ENCODE assay signal across 1 mouse cellular context in genomic region chr6:35133579-35134488, GRCm38 (mm10).
TF ChIP-seq lines count a peak whose summit lies in the region.

Cnot4 (minus strand) TSS chr6:35133724.

TF ChIP-seq in CH12.LX, 34 proteins besides CTCF, POLR2A, EP300 and RAD21 (continued from another document):
- peak; percentile 96 for TF ChIP-seq NRF1 (IDR thresholded peaks at IDR 0.05; ENCODE audit: low read depth, low read length)
- TF ChIP-seq MAZ (IDR thresholded peaks at IDR 0.05; ENCODE audit: low read depth, low read length): peak; percentile 78
- 0 out of 2 replicates have a peak, but pooled peaks have one; percentile 30 for TF ChIP-seq ZNF384 (IDR thresholded peaks at IDR 0.05; ENCODE audit: low read depth, low read length)
- TF ChIP-seq USF1 (IDR thresholded peaks at IDR 0.05; ENCODE audit: low read depth, low read length): peak; percentile 87
- peak; percentile 53; the same call in 1 of the 2 replicates for TF ChIP-seq GABPA (IDR thresholded peaks at IDR 0.05; ENCODE audit: insufficient replicate concordance, low read depth, low read length)
- peak; percentile 99 for TF ChIP-seq MXI1 (IDR thresholded peaks at IDR 0.05; ENCODE audit: low read depth, low read length)
- peak; percentile 66 for TF ChIP-seq IRF4 (IDR thresholded peaks at IDR 0.05; ENCODE audit: low read depth, low read length)
- peak; percentile 77; the same call in 1 of the 2 replicates for TF ChIP-seq POLR2AphosphoS2 (IDR thresholded peaks at IDR 0.05; ENCODE audit: low read depth, low read length)
- TF ChIP-seq MAFK (IDR thresholded peaks at IDR 0.05; ENCODE audit: insufficient replicate concordance, low read length): no peak; the same call in 1 of the 2 replicates
- TF ChIP-seq UBTF (IDR thresholded peaks at IDR 0.05; ENCODE audit: low read depth, low read length): no peak
- peak; percentile 65; the same call in 1 of the 2 replicates for TF ChIP-seq TBP (conservative IDR thresholded peaks at IDR 0.05; ENCODE audit: low read depth, low read length)
